Mouse (Mus musculus) fibroblast of lung, adult 2 months (primary cell): ENCODE results near the gene Zfp719.

Experiments
- DNase-seq: peaks from one replicate; pipeline ENCODE4 v3.0.0-alpha.2; 2011; ENCODE audit warnings: low read depth

The Zfp719 gene

DNA sequence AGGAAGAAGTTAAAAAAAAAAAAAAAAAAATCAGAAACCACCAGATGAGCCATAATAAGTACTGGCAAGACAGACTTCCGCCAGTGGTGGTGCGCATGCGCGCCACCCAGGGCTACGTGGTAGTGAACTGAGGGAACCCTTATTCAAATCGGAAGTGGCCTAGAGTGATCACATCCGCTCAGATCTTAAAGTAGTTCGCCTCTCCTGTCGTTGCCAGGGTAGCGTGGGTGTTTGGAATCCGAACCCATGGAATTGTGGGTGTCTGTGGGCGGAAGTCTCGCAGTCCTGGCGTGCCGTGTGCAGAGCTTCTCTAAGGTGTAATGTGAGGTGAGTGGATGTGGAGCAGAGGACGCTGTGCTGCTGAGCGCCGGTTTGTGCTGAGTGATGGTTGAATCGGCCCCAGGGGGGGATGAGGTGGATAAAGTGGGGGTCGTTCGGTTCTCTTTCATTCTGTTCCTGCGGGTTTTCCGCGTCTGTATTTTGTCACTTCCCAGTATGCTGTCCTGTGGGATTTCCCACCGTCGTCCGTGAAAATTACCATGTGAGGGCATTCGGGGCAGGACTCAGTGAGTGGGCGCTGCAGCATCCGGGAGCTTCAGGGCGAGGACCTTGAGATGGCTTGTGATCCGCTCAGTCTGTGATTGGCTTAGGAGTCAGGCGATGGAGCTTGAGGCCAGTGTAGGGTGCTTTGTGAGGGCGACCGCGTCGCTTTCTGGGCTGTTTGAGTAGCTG, at the start of gene Zfp719:
Gene Zfp719 (plus strand): TSS at position 171 of the 732 bp plus-strand sequence.
- peak; percentile 95 for DNase-seq

DNA sequence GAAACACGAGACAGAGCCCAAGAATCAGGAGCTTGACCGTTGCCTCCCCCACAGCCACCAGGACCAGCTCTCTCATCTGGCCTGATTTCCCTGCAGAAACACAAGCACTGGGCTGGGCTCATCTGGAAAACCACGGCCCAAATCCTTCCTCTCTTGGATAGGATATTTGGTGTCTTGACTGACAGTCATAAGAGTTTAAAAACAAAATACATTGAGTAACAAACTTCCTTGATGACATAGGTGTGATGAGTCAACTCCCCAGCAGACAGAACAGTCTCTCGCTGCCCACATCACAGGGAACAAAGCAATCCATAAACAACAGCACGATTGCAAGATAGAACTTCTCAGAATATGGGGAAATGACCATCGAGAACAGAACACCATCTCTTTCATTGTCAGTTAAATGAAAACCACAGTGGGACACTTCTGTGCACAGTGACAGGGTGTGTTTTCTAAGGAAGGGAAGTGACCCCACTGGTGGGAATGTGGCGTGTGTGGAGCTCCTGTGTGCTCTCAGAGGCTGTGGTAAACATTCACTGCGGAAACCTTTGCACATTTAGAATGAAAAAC, 49.1 kb upstream of the Zfp719 start:
- peak; percentile 17 for DNase-seq

DNA sequence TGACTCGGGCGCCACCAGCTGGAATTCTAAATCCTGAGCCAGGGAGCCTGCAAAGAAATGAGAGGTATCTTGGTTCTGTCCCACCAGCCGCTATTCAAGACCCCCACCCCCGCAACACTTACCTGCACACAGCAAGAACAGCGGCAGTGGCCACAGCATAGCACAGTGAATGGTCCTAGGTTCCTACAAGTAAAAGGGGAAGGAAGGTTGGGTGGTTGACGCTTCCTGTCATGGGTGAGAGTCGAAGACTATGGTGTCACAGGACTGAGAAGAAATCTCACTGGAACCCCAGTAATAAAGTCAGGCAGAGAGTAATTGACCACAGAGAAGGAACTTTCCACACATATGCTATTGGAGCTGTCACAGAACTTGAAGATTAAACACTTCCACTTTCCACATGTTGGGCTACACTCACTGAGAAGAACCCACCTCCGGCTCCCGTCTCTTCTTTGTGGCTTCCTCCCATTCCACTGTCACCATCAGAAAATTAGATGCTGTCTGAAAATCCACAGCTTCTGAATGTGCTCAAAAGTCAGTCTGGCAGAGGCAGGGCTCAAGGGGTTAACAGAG, 46.4 kb upstream of the Zfp719 start:
- no peak for DNase-seq

DNA sequence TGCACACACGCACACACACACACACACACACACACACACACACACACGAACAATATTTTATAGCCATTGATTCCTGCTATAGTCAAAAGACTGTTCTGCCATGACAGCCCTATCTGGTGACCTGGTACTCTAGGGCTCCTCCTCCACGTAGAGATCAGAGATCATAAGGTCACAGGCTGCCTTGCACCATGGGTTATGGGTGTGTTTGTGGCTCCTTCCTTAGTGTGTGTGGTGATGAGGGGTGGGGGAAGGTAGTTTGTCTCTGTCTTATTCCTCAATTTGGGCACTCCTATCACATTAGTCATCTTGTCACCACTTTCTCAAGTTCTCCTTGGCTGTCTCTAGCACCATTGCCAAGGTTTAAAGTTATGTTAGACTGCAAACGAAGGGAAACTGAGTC, 40.9 kb upstream of the Zfp719 start:
- DNase-seq = no peak

DNA sequence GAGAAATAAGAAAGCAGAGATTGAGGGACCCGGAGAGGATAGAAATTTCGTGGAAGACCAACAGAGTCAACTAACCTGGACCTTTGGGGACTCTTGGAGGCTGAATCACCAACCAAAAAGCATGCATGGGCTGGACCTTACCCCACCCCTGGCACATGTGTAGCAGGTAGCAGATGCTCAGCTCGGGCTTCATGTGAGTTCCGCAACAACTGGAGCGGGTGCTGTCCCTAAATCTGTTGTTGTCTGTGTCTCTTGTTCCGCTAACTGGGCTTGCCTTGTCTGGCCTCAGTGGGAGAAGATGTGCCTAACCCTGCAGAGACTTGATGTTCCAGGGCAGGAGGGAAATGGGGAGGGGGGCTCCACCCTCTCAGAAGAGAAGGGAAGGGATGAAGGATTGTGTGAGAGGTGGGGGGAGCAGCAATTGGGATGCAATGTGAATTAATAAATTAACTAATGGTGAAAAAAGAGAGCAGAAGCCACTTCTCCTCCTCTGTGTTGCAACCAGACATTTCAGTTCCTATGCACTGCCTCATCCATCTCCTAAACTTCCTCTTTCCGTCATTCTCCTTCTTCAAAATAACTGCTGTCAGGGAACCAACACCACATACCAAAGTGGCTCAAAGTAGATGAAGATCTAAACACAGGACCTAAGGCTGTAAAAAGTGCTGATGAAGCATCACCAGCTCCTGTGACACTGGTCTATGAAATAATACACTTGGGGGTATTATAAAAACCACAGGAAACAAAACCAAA, 35.0 kb upstream of the Zfp719 start, which contains the start of gene Cd33:
Gene Cd33 (minus strand): TSS at position 204 of the 753 bp plus-strand sequence.
- DNase-seq = no peak

DNA sequence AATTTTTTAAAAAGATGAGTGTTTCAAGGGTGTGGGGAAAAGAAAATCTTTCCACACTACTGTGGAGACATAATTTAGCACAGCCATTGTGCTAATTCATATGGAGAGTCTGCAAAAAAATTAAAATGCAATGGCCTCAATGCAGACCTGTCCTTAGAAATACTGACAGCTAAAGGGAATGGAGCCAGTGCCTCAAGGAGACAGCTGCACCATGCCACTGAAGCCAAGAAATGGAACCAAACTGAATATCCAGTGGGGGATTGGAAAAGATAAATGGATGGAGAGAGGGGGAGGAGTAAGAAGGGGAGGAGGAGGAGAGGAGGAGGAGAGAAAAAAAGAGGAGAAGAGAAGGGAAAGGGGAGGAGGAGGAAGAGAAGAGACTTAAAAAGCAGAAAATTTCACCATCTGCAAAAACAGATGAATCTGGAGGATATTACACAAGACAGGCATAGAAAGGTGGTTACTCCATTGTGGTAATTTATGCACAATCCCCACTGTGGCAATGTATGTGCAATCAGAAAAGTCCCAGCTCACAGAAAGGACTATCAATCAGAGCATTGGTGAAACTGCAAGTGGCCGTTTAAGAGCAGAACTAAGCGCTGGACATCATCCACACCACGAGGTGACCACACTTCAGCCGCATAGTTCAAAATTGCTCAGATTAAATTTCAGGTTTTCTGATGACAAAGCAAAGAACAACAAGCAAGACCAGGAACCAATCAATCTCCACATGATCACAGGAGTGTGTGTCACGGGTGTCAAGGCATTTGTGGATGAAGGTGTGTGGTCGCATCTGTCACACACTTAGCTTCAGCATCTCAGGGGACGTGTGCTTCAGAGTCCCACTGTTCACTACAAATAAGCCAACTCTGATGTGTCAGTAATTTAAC, 33.5 kb upstream of the Zfp719 start:
- DNase-seq = no peak

DNA sequence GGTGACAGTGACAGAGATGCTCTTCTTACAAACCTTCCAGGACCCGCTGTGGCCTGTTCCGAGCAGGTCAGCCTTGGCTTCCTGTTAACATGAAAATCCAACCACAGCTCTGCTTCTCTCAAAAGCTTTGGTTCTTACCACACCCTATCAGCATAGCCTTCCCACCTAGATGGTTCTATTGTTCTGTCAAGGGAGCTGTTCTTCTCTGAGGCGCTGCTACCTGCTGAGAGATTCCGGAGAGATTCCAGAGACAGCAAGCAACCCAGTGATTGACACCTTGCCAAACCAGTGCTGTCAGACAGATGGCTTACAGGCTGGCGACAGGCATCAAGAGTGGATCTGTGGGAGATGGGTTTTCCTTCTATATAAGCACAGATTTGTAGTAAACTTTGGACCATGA, 31.7 kb upstream of the Zfp719 start:
- DNase-seq = no peak

DNA sequence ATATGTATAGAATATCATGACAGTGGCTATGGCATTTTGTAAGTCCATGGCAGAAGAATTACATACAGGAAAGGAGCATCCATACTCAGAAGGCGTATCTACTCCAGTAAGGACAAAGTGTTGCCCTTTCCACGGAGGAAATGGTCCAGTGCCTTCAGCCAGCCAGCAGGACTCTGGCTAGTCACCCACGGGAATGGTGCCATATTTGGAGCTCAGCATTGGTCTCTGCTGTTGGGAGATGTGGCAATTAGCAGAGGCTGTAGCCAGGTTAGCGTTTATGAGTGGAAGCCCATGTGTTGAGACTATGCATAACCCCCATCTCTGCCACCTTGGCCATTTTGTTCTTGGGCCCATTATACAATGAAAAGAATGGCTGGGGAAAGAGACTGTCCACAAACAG, 31.2 kb upstream of the Zfp719 start:
- DNase-seq = no peak

DNA sequence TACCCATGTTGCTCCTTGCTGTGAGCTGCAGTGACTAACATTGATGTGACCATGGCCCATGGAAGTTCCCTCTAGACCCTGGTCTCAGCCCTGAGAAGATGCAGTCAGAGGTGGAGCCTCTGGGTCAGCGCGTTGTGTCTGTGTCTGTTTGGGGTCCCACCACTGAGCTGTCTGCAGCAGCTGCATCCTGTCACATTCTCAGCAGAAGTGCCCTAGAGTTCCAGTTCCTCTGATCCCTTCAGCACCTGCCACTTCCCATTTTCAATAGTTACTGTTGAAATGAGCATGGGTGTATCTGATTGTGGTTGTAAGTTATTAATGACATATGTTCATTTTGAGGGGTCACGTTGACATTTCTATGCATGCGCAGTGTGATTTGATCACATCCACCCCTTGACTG, 26.3 kb upstream of the Zfp719 start:
- no peak for DNase-seq

DNA sequence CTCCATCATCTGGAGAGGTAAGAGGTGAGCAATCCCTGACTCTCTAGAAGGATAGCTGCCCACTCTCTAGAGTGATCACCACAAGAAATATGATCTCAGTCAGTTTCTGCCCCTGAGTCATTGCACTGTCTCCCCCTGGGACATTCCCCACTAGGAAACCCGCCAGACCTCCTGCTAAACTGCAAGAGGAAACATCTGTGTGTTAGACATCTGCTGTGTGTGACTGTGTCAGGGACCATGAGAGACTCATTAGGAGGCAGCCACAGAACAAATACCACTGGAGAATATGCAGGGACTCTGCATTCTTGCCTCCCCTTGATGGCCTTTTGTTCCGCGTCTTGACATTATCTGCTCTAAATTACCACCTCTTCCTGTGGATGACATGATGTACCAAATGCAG, 24.9 kb upstream of the Zfp719 start:
- peak; percentile 26 for DNase-seq

DNA sequence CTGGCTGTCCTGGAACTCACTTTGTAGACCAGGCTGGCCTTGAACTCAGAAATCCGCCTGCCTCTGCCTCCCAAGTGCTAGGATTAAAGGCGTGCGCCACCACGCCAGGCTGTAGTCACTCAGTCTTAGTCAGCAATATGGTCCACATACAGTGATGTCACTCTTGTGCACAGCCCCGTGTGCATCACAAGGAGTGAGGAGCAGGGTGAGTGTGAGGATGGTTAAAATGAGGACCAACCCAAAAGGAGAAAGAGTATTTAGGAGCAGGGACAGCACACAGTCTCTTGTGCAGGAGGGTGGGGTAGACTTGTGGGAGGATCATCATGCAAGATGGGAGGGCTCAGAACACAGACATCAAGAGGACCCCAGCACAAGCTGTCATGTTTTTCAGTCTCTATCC, 24.1 kb upstream of the Zfp719 start:
- no peak for DNase-seq

DNA sequence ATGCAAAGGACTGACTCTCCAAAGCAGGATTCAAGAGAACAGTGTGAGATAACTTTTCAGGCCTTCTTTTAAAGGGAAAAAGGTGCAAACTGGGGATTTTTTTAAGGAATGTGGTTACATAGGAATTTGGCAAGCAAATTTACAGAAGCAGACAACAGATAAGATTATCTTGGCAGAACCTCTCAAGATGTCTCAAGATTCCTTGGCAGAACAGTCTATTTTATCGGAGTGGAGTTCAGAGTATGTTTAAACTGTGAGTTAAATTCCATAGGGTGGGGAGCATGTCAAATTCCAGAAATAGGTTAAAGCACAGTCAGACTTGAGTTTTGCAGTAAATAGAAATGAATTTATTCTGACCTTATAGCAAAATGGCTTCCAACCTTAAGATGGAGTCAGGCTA, 22.5 kb upstream of the Zfp719 start:
- no peak for DNase-seq

DNA sequence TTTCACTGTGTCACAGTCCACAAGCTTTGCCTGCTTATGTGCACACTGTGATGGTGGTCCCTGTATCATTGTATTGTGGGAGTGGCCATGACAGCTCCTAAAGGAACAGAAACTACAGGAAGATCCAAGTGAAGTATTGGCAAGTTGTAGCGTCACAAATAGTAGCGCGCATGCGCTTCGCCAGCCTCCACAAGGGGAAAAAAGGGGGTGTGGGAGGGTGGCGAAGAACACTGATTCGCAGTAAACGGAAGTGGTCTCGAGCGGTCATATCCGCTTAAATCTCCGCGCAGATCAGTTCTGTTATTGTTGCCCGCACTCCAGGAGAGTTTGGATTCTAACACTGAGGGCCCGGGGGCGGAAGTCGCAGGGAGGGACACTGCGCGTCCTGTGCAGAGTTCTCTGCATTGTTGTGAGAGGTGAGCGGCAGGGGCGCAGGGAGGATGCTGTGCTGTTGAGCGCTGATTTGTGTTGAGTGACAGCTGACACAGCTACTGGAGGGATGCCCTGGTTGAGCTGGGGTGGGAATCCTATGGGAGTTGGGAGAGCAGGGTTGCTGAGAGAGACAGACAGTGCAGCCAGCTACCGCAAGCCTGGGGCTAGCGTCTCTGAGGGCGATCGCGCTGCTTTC, 17.3 kb upstream of the Zfp719 start, which contains the start of gene Zfp658:
Gene Zfp658 (plus strand): TSS at position 251 of the 628 bp plus-strand sequence.
- peak; percentile 75 for DNase-seq

DNA sequence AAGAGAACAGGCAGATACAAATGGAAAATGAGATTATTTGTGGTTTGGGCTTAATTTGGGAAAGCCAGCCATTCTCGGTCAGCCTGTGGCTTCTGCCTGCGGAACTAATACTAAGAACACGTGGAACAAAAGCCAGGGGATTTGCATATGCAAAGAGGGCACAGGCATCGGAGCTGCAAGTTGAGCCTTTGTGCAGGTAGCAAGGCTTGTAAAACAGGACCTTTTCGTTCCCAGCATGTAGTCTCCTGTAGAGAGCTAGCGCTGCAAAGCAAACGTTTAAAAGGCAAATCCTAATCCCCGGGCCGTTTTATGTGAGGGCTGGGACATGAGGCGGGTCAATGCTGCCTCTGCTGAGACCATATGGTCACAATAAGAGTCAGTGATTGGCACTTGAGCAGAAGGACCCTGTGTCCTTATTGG, 16.7 kb upstream of the Zfp719 start:
- DNase-seq = no peak

DNA sequence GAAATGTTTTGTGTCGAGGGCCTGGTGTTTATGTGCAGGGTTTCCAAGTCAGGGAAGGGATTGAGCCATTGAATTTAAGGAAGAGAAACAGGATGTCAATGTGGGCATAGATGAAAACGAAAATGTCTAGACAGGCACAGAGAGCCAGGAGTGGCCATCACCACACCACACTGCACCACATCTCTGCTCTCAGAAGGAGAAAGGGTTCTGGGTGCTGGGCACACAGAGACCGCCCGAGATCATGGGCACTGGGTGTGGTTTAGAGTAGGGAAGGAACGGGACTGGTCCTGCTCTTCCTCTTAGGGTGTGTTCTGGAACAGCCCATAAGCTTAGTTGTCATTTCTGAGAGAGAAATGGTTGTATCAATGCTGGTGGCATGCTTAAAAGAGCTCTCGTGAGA, 16.1 kb upstream of the Zfp719 start:
- no peak for DNase-seq

DNA sequence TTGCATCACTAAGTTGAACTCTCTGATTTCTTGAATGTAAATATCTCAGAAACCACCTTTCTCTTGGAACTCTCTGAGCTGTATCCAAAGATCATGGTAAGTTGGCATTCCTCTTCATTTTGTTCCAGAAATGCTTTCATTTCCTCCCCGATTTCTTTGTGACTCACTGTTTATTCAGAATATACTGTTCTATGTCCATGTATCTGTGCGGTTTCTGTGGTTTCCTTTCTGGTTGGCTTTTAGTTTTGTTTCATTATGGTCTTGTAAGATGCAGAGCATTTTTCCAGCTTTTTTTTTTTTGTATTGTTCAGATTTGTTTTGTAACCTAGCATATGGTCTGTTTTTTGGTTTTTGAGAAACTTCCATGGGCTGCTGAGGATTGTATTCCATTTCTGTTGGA, 8.2 kb upstream of the Zfp719 start:
- DNase-seq = no peak

DNA sequence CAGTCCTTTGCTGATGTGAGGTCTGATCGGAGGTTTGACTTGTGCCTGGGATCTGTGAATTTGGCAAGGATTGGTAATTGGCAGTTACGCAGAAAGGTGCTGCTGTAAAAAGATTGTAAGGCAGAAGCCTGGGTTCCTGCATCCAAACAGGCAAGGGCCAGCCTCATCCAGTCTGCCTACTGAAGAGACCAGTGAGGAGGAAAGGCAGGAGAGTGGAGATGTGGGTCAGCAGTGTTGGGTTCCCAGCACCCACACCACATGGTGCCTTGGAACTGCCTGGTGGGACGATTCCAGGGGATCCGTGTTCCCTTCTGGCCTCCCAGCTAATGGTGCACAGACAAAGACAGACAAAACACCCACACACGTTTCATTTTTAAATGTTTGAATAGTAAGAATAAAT, 1.1 kb downstream of the Zfp719 start:
- no peak for DNase-seq

DNA sequence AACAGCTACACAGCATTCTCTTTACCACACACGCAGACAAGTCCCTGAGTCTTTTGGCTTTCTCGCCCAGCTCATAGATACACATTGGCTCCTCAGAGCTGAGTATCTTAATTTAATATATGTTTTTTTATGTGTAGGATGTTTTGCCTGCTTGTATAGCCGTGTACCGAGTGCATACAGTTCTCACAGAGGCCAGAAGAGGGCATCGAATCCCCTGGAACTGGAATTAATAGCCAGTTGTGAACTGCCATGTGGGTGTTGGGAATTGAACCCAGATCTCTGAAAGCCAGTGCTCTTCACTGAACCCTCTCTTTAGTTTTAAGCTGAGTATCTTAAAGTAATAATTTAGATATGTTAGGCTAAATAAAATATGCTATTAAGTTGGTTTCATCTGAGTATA, 5.4 kb downstream of the Zfp719 start:
- DNase-seq = no peak

DNA sequence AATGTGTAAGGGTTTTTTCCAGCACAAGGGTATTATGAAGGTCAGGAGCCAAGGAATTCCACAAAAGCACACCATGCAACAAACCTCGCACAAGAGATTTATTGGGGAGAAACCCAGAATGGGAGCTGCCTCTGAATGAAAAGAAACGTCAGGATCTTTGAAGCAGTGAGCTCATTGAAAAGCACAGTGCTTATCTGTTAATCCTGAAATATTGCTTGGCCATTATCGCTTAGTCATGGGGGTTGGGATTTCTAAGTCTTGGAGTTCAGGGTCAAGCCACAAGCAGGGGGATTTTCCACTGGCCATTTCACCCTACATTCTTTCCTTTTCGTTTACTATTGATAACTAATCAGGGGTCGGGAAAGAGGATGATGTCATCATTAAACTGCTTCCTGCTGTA, 22.5 kb downstream of the Zfp719 start:
- no peak for DNase-seq

DNA sequence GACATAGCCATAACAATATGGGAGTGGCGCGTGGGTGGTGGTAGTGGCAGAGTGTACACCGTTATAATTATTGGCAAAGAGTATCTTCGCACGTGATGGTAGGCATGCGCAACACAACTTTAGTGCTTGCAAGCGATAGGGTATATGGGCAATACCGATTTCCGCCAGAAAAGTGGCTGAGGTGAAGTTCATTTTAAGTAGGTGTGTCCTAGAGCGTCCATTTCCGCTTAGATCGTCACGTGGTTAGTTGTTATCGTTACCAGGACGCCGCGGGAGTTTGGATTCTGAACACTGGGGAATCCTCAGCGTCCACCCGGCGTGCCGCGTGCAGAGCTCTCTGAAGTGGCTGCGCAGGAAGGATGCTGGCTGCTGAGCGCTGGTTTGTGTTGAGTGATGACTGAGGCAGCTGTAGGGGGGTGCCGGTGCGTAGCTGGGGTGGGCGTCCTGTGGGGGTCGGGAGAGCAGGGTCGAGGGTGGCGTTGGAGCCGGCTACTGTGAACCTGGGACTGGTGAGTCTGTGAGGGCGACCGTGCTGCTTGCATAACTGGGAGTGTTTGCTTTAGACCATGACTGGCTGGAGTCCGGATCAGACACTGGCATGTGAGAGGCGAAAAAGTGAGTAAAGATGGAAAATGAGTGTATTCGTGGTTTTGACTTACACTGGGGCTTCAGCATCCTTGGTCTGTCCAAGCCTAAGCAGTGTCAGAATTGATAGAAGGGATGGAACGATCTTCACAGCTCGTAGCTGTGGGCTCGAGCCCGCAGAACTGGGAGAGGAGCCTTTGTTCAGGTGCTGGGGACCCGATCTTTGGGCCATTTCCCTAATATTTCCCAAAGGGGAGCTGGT, 27.7 kb downstream of the Zfp719 start, which contains the start of gene Zfp819:
Gene Zfp819 (plus strand): TSS at position 274 of the 847 bp plus-strand sequence.
- peak; percentile 13 for DNase-seq
